Mouse (Mus musculus) kidney, postnatal 0 days (tissue): Measurements from ENCODE around the gene Sft2d2. TPM values are rescaled to one million over a fixed set of nuclear protein-coding genes. Genes with fewer than 3 reads are reported as not detected.

ENCODE experiments used
- ATAC-seq: fragments of 200-750 bp; cut with Nextera tagmentation; replicated peaks from 2 replicates; pipeline ENCODE4 v1.8.0; 2017; ENCODE audit warnings: low read depth, moderate number of reproducible peaks, moderate TSS enrichment, moderate library complexity; ENCODE audit not compliant: low FRiP score
- DNase-seq: peaks from one replicate; pipeline ENCODE4 v3.0.0-alpha.2; 2016; ENCODE audit warnings: low spot score
- H3K27ac ChIP-seq: fragments of 300-500 bp; sonication (generic); 2 replicates; pipeline ENCODE4 v1.5.1; 2014; ENCODE audit warnings: mild to moderate bottlenecking
- H3K27me3 ChIP-seq: fragments of 300-500 bp; sonication (generic); 2 replicates; pipeline ENCODE4 v1.6.1; 2014; ENCODE audit warnings: low read length, mixed read lengths; ENCODE audit not compliant: insufficient read depth
- H3K36me3 ChIP-seq: fragments of 300-500 bp; sonication (generic); 2 replicates; pipeline ENCODE4 v1.6.1; 2014; ENCODE audit warnings: low read length, mixed read lengths; ENCODE audit not compliant: insufficient read depth
- H3K4me1 ChIP-seq: fragments of 300-500 bp; sonication (generic); replicated peaks from 2 replicates; pipeline ENCODE4 v1.6.1; 2014; ENCODE audit warnings: antibody characterized with exemption, low read length, mixed read lengths; ENCODE audit not compliant: insufficient read depth
- H3K4me2 ChIP-seq: fragments of 300-500 bp; sonication (generic); 2 replicates; pipeline ENCODE4 v1.6.1; 2014; ENCODE audit warnings: mild to moderate bottlenecking, low read length, moderate library complexity, mixed read lengths
- H3K4me3 ChIP-seq: fragments of 300-500 bp; sonication (generic); replicated peaks from 2 replicates; pipeline ENCODE4 v1.5.1; 2014; ENCODE audit warnings: low read depth, low read length
- H3K9ac ChIP-seq: fragments of 300-500 bp; sonication (generic); 2 replicates; pipeline ENCODE4 v1.6.1; 2014; ENCODE audit warnings: low read depth, low read length
- H3K9me3 ChIP-seq: fragments of 300-500 bp; sonication (generic); replicated peaks from 2 replicates; pipeline ENCODE4 v1.6.1; 2016; ENCODE audit warnings: low read length, inconsistent platforms, mixed read lengths
- CTCF ChIP-seq: IDR thresholded peaks from 2 replicates; pipeline ENCODE4 v1.5.1; 2016; ENCODE audit warnings: antibody characterized with exemption, low read depth, mild to moderate bottlenecking, moderate library complexity
- WGBS: fragments of 180-500 bp; shearing (Covaris S2); extraction: QIAGEN DNeasy Blood & Tissue Kit; methylation state at CpG from one replicate; pipeline ENCODE4 v1.1.7; 2014; 5-methylcytosine and 5-hydroxymethylcytosine counted together
- polyA plus RNA-seq: library from polyadenylated mRNA; unstranded; fragments of >200 nt; fragmentation: Nextera tagmentation; extraction: Ambion mirVana; gene quantifications from 2 replicates; pipeline ENCODE4 v1.2.1, GENCODE M21; 2015

Gene Sft2d2
- polyA plus RNA-seq, 1 experiment from 2014 or later = 21.2 TPM

GRCm38 (mm10) chr1:165229577-165229976, 35.3 kb upstream of the Sft2d2 start:
- no peak for TF ChIP-seq CTCF
- H3K9me3 ChIP-seq = no peaks in the 10 kb centered on the region
- no peak overlapping the region for H3K9ac ChIP-seq
- H3K36me3 ChIP-seq = 0 out of 2 replicates have a peak, but pooled peaks cover 10% of the 10 kb centered on the region
- ATAC-seq = peak; percentile 52
- 81% methylated on average over 9 of the region's 9 CpGs for WGBS
- no peak overlapping the region for H3K27ac ChIP-seq
- no peaks in the 10 kb centered on the region for H3K4me1 ChIP-seq
- no peak for DNase-seq
- H3K4me2 ChIP-seq = no peak overlapping the region
- H3K4me3 ChIP-seq = no peak overlapping the region
- H3K27me3 ChIP-seq = no peaks in the 10 kb centered on the region

- 98% methylated on average over 2 of the region's 2 CpGs for WGBS
- H3K36me3 ChIP-seq = peaks cover 50% of the 10 kb centered on the region
- no peak for ATAC-seq
Observed at GRCm38 (mm10) chr1:165217023-165217589, 22.9 kb upstream of the Sft2d2 start.

GRCm38 (mm10) chr1:165215831-165216230, 21.6 kb upstream of the Sft2d2 start:
- ATAC-seq (no peak), DNase-seq (no peak)
- no peak overlapping the region for H3K27ac ChIP-seq
- H3K36me3 ChIP-seq = peaks cover 40% of the 10 kb centered on the region
- no peak overlapping the region for H3K4me2 ChIP-seq
- H3K27me3 ChIP-seq = no peaks in the 10 kb centered on the region
- no peak overlapping the region for H3K4me3 ChIP-seq
- 81% methylated on average over 7 of the region's 7 CpGs for WGBS
- no peaks in the 10 kb centered on the region for H3K9me3 ChIP-seq
- no peaks in the 10 kb centered on the region for H3K4me1 ChIP-seq
- TF ChIP-seq CTCF = no peak
- no peak overlapping the region for H3K9ac ChIP-seq

More at GRCm38 (mm10) chr1:165217023-165217589, 22.9 kb upstream of the Sft2d2 start:
- Histone ChIP-seq H3K9ac (no peak overlapping the region), H3K4me1 (no peaks in the 10 kb centered on the region), H3K9me3 (no peaks in the 10 kb centered on the region), H3K27ac (no peak overlapping the region), H3K27me3 (no peaks in the 10 kb centered on the region), H3K4me3 (no peak overlapping the region), H3K4me2 (no peak overlapping the region)
- no peak for DNase-seq
- TF ChIP-seq CTCF = no peak

GRCm38 (mm10) chr1:165205591-165205990, 11.4 kb upstream of the Sft2d2 start:
- TF ChIP-seq CTCF = no peak
- ATAC-seq (no peak), DNase-seq (no peak)
- H3K4me1 ChIP-seq = no peaks in the 10 kb centered on the region
- WGBS = 8% methylated on average over 2 of the region's 2 CpGs
- no peaks in the 10 kb centered on the region for H3K36me3 ChIP-seq
- H3K4me3 ChIP-seq = no peak overlapping the region
- H3K27me3 ChIP-seq = no peaks in the 10 kb centered on the region
- H3K27ac ChIP-seq = no peak overlapping the region
- no peaks in the 10 kb centered on the region for H3K9me3 ChIP-seq
- no peak overlapping the region for H3K9ac ChIP-seq
- H3K4me2 ChIP-seq = no peak overlapping the region

- ATAC-seq = no peak
- Histone ChIP-seq H3K27ac (no peak overlapping the region), H3K4me2 (no peak overlapping the region), H3K9me3 (no peaks in the 10 kb centered on the region), H3K9ac (no peak overlapping the region), H3K4me3 (no peak overlapping the region), H3K36me3 (no peaks in the 10 kb centered on the region), H3K27me3 (no peaks in the 10 kb centered on the region), H3K4me1 (no peaks in the 10 kb centered on the region)
- no peak for TF ChIP-seq CTCF
- no peak for DNase-seq
- 29% methylated on average over 2 of the region's 2 CpGs for WGBS
Observed at GRCm38 (mm10) chr1:165203488-165204035, 9.3 kb upstream of the Sft2d2 start.

GRCm38 (mm10) chr1:165201445-165202012, 7.3 kb upstream of the Sft2d2 start:
- no peak overlapping the region for H3K4me2 ChIP-seq
- H3K9me3 ChIP-seq = no peaks in the 10 kb centered on the region
- no peaks in the 10 kb centered on the region for H3K36me3 ChIP-seq
- WGBS = 74% methylated on average over 4 of the region's 4 CpGs
- TF ChIP-seq CTCF = no peak
- H3K4me1 ChIP-seq = no peaks in the 10 kb centered on the region
- no peak overlapping the region for H3K4me3 ChIP-seq
- no peaks in the 10 kb centered on the region for H3K27me3 ChIP-seq
- H3K27ac ChIP-seq = no peak overlapping the region
- H3K9ac ChIP-seq = no peak overlapping the region
- ATAC-seq (no peak), DNase-seq (no peak)
